Mouse (Mus musculus) testis, adult 2 months (tissue): Measurements from ENCODE around the gene Negr1. TPM values are rescaled to one million over a fixed set of nuclear protein-coding genes. Genes with fewer than 3 reads are reported as not detected.

Experiments
- H3K27ac ChIP-seq: fragments of 200-500 bp; 2 replicates; pipeline ENCODE4 v1.5.1; 2012; ENCODE audit warnings: low read depth, low read length; ENCODE audit not compliant: control insufficient read depth, insufficient read depth
- H3K27me3 ChIP-seq: fragments of 200-500 bp; 2 replicates; pipeline ENCODE4 v1.6.1; 2012; ENCODE audit warnings: mild to moderate bottlenecking, low read length, moderate library complexity; ENCODE audit not compliant: control insufficient read depth, insufficient read depth
- H3K36me3 ChIP-seq: fragments of 200-500 bp; 2 replicates; pipeline ENCODE4 v1.6.1; 2012; ENCODE audit warnings: mild to moderate bottlenecking, low read length; ENCODE audit not compliant: control insufficient read depth, insufficient read depth
- H3K4me1 ChIP-seq: fragments of 200-500 bp; 2 replicates; pipeline ENCODE4 v1.6.1; 2012; ENCODE audit warnings: low read length; ENCODE audit not compliant: control insufficient read depth, insufficient read depth
- H3K4me3 ChIP-seq: fragments of 200-500 bp; 2 replicates; pipeline ENCODE4 v1.5.1; 2012; ENCODE audit warnings: low read depth, mild to moderate bottlenecking, low read length, moderate library complexity, mixed read lengths; ENCODE audit not compliant: control insufficient read depth
- CTCF ChIP-seq: fragments of 200-500 bp; IDR thresholded peaks from 2 replicates; pipeline ENCODE4 v1.5.1; 2012; ENCODE audit warnings: low read depth, mild to moderate bottlenecking, inconsistent platforms, low read length, moderate library complexity; ENCODE audit not compliant: control insufficient read depth, insufficient read depth, insufficient replicate concordance
- POLR2A ChIP-seq: fragments of 200-500 bp; IDR thresholded peaks from 2 replicates; pipeline ENCODE4 v1.6.1; 2012; ENCODE audit warnings: low read depth, mild to moderate bottlenecking, inconsistent platforms, low read length, moderate library complexity; ENCODE audit not compliant: control insufficient read depth
- polyA plus RNA-seq: library from polyadenylated mRNA; depleted of rRNA; stranded (reverse); fragments of >200 nt; gene quantifications from 2 replicates; pipeline ENCODE4 v1.2.3, GENCODE M21; 2012

Negr1 gene
- polyA plus RNA-seq, 1 experiment = 0.30 TPM

DNA sequence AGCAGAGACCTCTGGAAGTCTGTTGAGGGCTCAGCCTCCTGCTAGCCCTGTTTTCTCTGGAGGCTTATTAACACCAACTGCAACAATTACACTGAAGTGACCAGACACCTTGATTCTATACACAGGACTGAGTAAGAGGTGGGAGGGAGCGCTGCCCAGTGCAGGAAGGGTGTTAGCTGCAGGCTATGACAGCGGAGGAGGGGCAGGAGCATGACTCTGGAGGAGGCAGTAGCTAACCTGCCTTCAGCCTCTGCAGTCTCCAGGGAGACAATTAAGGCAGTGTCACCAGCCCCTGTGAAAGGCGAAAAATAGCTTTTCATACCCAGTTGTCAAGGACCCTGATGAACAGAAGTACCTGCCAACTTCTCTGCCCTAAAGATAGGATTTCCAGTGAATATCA, 694.3 kb downstream of the Negr1 start:
- H3K4me3 ChIP-seq = no peak overlapping the region
- no peaks in the 10 kb centered on the region for H3K27me3 ChIP-seq
- no peaks in the 10 kb centered on the region for H3K36me3 ChIP-seq
- no peak for TF ChIP-seq POLR2A
- no peak for TF ChIP-seq CTCF
- H3K27ac ChIP-seq = no peak overlapping the region
- no peaks in the 10 kb centered on the region for H3K4me1 ChIP-seq

- Histone ChIP-seq H3K4me3 (no peak overlapping the region), H3K36me3 (no peaks in the 10 kb centered on the region), H3K27ac (no peak overlapping the region), H3K27me3 (no peaks in the 10 kb centered on the region), H3K4me1 (no peaks in the 10 kb centered on the region)
- TF ChIP-seq CTCF = peak; percentile 74; the same call in 1 of the 2 replicates
- no peak for TF ChIP-seq POLR2A
Measured at GRCm38 (mm10) chr3:157268742-157269141, 707.1 kb downstream of the Negr1 start.

- no peak overlapping the region for H3K4me3 ChIP-seq
- H3K4me1 ChIP-seq = no peaks in the 10 kb centered on the region
- no peaks in the 10 kb centered on the region for H3K27me3 ChIP-seq
- no peak overlapping the region for H3K27ac ChIP-seq
- TF ChIP-seq CTCF (no peak), POLR2A (no peak)
- H3K36me3 ChIP-seq = no peaks in the 10 kb centered on the region
Measured at GRCm38 (mm10) chr3:157272379-157272778, 710.8 kb downstream of the Negr1 start.

- Histone ChIP-seq H3K4me3 (no peak overlapping the region), H3K36me3 (no peaks in the 10 kb centered on the region), H3K4me1 (no peaks in the 10 kb centered on the region), H3K27ac (no peak overlapping the region), H3K27me3 (no peaks in the 10 kb centered on the region)
- TF ChIP-seq POLR2A = no peak
- no peak for TF ChIP-seq CTCF
Measured at GRCm38 (mm10) chr3:157274143-157274542, 712.5 kb downstream of the Negr1 start.

DNA sequence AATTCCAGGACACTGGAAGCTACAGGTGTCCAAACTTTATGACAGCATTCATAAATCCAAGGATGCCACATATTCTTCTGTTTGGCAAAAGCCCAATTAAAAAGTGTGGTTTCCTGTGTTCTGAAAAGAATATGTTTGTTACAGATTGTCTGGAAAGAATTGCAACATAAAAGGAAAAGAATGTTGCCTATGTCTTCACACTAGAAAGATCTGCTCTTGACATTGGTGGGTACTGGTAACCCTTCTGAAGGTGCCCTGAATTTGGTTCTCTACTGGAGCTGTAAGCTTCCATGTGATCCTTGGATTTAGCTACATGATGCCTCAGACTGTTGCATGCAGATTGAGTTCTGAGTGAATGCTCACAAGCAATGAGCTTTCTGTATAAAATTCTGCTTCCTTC, 718.1 kb downstream of the Negr1 start:
- H3K27ac ChIP-seq = no peak overlapping the region
- H3K27me3 ChIP-seq = no peaks in the 10 kb centered on the region
- no peaks in the 10 kb centered on the region for H3K4me1 ChIP-seq
- H3K4me3 ChIP-seq = no peak overlapping the region
- TF ChIP-seq CTCF (no peak), POLR2A (no peak)
- H3K36me3 ChIP-seq = no peaks in the 10 kb centered on the region

DNA sequence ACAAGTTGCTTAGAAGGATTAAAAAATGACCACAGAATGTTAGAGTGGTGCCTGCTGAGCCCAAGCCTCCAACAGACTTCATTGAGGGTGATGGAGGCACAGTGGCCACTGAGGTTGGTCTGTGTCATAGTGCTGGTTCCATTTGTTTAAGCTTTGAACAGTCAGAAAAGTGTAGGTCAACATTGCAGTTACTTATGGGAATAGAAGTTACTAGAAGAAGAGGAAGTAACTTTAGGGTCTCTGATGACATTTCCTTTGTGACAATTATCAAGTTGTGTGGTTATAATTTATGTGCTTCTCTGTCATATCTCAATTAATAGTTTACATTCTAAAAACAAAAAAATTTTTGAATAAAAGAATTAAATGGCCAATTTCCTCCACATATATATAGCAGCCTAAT, 719.7 kb downstream of the Negr1 start:
- no peaks in the 10 kb centered on the region for H3K36me3 ChIP-seq
- H3K4me1 ChIP-seq = no peaks in the 10 kb centered on the region
- H3K27me3 ChIP-seq = no peaks in the 10 kb centered on the region
- no peak overlapping the region for H3K27ac ChIP-seq
- no peak overlapping the region for H3K4me3 ChIP-seq
- TF ChIP-seq CTCF (no peak), POLR2A (no peak)

DNA sequence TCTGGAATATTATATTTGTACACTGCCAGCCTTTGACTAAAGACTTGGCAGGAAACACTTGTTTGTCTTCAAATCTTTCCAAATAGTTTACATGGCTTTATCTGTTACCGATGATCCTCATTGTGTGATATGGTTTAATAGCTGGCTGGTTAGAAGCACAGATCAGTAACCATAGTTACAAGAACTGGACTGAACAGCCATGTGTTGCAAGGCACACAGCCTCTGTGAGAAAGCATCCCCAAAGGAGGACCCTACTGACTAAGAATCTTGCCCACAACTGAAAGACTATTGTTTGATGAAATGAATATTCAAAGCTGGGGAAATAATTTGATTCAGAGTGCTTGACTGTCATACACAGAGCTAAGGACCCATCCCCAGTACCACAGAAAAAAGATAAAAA, 729.7 kb downstream of the Negr1 start:
- Histone ChIP-seq H3K27me3 (no peaks in the 10 kb centered on the region), H3K36me3 (no peaks in the 10 kb centered on the region), H3K27ac (no peak overlapping the region), H3K4me3 (no peak overlapping the region), H3K4me1 (no peaks in the 10 kb centered on the region)
- TF ChIP-seq POLR2A (no peak), CTCF (no peak)

DNA sequence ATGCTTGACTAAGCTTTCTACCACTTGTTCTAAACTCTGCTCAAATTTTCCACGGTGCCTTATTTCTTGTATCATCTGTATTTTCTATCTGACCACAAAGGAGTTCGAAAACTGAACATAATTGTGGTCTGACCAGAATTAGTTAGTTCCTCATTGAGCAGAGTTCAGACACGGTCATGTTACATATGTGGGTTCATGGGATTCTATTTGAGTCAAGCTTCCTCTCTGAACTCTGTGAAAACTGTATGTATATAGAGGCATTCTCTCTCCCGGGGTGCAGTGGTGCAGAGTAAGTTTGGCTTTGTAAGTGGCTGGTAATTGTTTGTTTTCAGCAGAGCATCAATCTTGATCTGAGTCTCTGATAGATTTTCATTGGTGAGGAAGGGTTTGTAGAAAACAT, 735.6 kb downstream of the Negr1 start:
- Histone ChIP-seq H3K4me3 (no peak overlapping the region), H3K27ac (no peak overlapping the region), H3K4me1 (no peaks in the 10 kb centered on the region), H3K27me3 (no peaks in the 10 kb centered on the region), H3K36me3 (no peaks in the 10 kb centered on the region)
- TF ChIP-seq CTCF = no peak
- no peak for TF ChIP-seq POLR2A
